Mouse (Mus musculus) G1E (cell line): ENCODE data around the gene Fbxo46. TPM values are rescaled to one million over a fixed set of nuclear protein-coding genes. Genes with fewer than 3 reads are reported as not detected.

Experiments
- ATAC-seq: 2 replicates; pipeline ENCODE4 v1.8.0; 2016; ENCODE audit warnings: mild to moderate bottlenecking; ENCODE audit not compliant: insufficient number of reproducible peaks, poor library complexity, low FRiP score, severe bottlenecking; ENCODE audit errors: extremely low read depth
- DNase-seq: peaks from one replicate; pipeline ENCODE4 v3.0.0; 2012; ENCODE audit warnings: low spot score
- H3K27me3 ChIP-seq: 2 replicates; pipeline ENCODE4 v1.6.1; 2012; ENCODE audit warnings: mild to moderate bottlenecking, low read length, inconsistent platforms; ENCODE audit not compliant: insufficient read depth
- H3K36me3 ChIP-seq: replicated peaks from 2 replicates; pipeline ENCODE3; 2012; ENCODE audit warnings: mild to moderate bottlenecking, inconsistent platforms
- H3K4me1 ChIP-seq: 2 replicates; pipeline ENCODE4 v1.6.1; 2012; ENCODE audit warnings: low read depth, low read length, inconsistent platforms, mixed read lengths; ENCODE audit not compliant: insufficient read depth
- H3K4me3 ChIP-seq: 2 replicates; pipeline ENCODE4 v1.5.1; 2012; ENCODE audit warnings: low read depth, mild to moderate bottlenecking, inconsistent platforms, low read length, moderate library complexity, mixed read lengths
- H3K9me3 ChIP-seq: replicated peaks from 2 replicates; pipeline ENCODE4 v1.6.1; 2012; ENCODE audit warnings: inconsistent platforms
- CTCF ChIP-seq: IDR thresholded peaks from 2 replicates; pipeline ENCODE4 v1.5.1; 2012; ENCODE audit warnings: low read depth, low read length, inconsistent platforms, mixed read lengths
- GATA1 ChIP-seq: IDR thresholded peaks from 2 replicates; pipeline ENCODE4 v1.6.1; 2012; ENCODE audit warnings: borderline replicate concordance, low read length, inconsistent platforms, mixed read lengths
- GATA2 ChIP-seq: IDR thresholded peaks from 2 replicates; pipeline ENCODE4 v1.6.1; 2012; ENCODE audit warnings: low read depth, low read length, inconsistent platforms, borderline replicate concordance
- POLR2AphosphoS5 ChIP-seq: IDR thresholded peaks from 2 replicates; pipeline ENCODE4 v1.6.1; 2012; ENCODE audit warnings: low read depth, low read length, inconsistent platforms; ENCODE audit not compliant: insufficient replicate concordance
- TAL1 ChIP-seq: conservative IDR thresholded peaks from 2 replicates; pipeline ENCODE4 v1.6.1; 2012; ENCODE audit warnings: low read depth, low read length, inconsistent platforms, mixed read lengths
- polyA plus RNA-seq: library from polyadenylated mRNA; stranded (reverse); fragments of >175 nt; gene quantifications from 2 replicates; pipeline ENCODE4 v1.2.3, GENCODE M21; 2012
- total RNA-seq, 2 experiments: library from RNA; stranded (forward) in 1 of 2; stranded (reverse) in 1 of 2; fragments of 200-1000 nt in 1 of 2; fragments of >200 nt in 1 of 2; fragmentation: Nextera tagmentation in 1 of 2; gene quantifications; 2 replicates each; pipeline ENCODE4 v1.2.3; 2014 to 2017

The Fbxo46 gene
- total and polyA plus RNA-seq, 3 experiments: 3.3 to 27.8 (median 7.2) TPM

DNA sequence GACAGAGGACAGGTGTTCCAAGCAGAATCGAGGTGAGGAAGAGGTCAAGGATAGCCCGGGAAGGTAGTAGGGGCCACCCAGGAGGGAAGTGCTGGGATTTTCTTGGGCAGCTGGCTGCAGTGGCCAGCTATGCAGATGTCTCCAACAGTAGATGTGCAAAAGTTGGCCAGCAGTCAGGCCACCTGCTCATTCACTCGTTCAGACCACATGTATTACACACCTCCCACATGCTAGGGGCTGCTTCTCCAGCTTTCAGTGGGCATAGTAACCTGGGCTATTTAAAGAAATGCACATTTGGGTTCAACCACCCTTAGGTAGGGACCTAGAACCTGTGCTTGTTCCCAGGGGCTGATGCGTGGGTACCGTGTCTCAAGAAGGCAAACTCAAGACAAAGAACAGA lies 8.1 kb downstream of the Fbxo46 start:
- Histone ChIP-seq H3K4me1 (peaks cover 23% of the 10 kb centered on the region), H3K36me3 (peaks cover 70% of the 10 kb centered on the region), H3K9me3 (no peaks in the 10 kb centered on the region), H3K4me3 (no peak overlapping the region), H3K27me3 (no peaks in the 10 kb centered on the region)
- DNase-seq (no peak), ATAC-seq (no peak)
- no peak for TF ChIP-seq POLR2AphosphoS5
- TF ChIP-seq TAL1: no peak
- TF ChIP-seq GATA1: no peak
- no peak for TF ChIP-seq GATA2
- TF ChIP-seq CTCF: no peak

DNA sequence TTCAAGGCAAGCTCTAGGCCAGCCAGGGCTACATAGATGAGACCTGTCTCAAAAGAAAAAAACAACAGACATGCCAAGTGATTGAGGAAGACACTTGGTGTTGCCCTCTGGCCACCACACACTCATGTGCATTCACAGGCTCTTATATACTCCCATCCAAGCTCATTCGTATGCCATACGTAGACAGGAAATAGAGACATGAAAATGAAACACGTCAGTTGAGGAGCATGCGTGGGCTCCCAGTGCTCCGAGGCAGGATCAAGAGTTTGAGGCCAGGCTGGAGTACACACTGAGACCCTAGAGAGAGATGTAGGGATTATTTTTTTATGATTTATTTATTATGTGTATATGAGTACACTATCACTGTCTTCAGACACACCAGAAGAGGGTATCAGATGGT lies 9.7 kb downstream of the Fbxo46 start:
- no peak overlapping the region for H3K4me3 ChIP-seq
- no peaks in the 10 kb centered on the region for H3K27me3 ChIP-seq
- no peaks in the 10 kb centered on the region for H3K9me3 ChIP-seq
- ATAC-seq (no peak), DNase-seq (no peak)
- no peak for TF ChIP-seq POLR2AphosphoS5
- TF ChIP-seq TAL1: no peak
- no peak for TF ChIP-seq GATA2
- TF ChIP-seq GATA1: no peak
- TF ChIP-seq CTCF: no peak
- H3K36me3 ChIP-seq: peaks cover 76% of the 10 kb centered on the region
- H3K4me1 ChIP-seq: peaks cover 23% of the 10 kb centered on the region

DNA sequence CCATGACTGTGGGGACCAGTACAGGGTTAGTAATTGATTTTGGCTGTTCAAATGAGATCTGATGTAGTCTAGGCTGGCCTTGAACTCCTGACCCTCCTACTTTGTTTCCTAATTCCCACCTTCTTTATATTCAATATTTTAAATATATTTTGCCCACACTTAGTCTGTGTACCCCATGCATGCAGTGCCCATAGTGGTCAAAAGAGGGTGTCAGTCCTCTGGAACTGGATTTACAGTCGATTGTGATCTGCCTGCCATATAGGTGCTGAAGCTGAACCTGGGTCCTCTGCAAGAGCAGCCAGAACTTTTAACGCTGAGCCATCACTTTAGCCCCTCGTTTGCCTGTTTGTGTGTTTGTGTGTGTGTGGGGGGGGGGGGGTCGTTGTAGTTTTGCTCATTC lies 11.0 kb downstream of the Fbxo46 start:
- TF ChIP-seq POLR2AphosphoS5 (no peak), GATA2 (no peak), CTCF (no peak), GATA1 (no peak), TAL1 (no peak)
- Histone ChIP-seq H3K27me3 (no peaks in the 10 kb centered on the region), H3K9me3 (no peaks in the 10 kb centered on the region), H3K36me3 (peaks cover 77% of the 10 kb centered on the region), H3K4me1 (peaks cover 23% of the 10 kb centered on the region), H3K4me3 (no peak overlapping the region)
- DNase-seq: no peak
- no peak for ATAC-seq

DNA sequence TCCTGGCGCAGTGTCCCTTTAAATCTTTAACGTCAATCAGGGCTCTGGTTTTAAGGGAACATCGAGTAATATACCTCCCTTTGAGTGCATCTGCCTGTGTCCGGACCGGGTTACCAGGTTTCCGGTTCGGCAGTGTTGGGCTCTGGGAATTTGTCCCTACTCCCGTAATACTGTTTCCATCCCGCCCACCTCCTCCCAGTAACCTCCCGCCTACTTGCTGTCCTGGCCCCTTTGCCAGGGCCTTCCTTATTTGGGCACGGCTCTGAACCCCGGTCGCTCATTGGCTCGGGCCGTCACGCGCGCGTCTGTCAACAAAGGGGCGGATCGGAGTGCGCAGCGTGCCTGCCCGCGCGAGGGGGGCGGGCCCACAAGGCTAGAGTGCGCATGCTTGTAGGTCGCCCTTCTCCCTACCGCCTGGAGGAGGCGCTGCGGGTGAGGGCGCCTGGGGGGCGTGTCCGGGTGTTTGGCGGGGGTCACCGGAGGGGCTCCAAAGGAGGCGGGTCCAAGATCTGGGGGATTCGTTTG lies 11.7 kb downstream of the Fbxo46 start:
- peaks cover 24% of the 10 kb centered on the region for H3K4me1 ChIP-seq
- peaks cover 77% of the 10 kb centered on the region for H3K36me3 ChIP-seq
- peak; percentile 97 for ATAC-seq

DNA sequence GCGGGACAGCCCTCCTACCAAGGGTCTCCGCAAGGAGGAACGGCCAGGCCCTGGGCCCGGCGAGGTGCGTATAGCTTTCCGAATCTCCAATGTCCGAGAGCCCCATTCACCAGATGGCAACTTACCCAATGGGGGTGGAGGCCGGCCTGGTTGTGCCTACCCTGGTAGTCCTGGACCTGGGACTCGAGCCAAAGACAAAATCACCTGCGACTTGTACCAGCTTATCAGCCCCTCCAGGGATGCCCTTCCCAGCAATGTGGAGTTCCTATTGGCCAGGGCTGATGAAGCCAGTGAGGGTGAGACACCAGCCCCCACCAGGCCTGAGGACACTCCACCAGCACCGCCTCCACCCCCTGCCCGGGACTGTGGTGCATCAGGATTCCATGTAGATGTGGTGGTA lies 16.5 kb downstream of the Fbxo46 start:
- no peak for ATAC-seq
- Histone ChIP-seq H3K9me3 (no peaks in the 10 kb centered on the region), H3K4me1 (peaks cover 18% of the 10 kb centered on the region), H3K27me3 (no peaks in the 10 kb centered on the region), H3K36me3 (peaks cover 84% of the 10 kb centered on the region), H3K4me3 (no peak overlapping the region)
- DNase-seq: no peak
- TF ChIP-seq TAL1 (no peak), GATA2 (no peak), CTCF (no peak), GATA1 (no peak), POLR2AphosphoS5 (no peak)

More for the DNA sequence above, 11.7 kb downstream of the Fbxo46 start:
- Histone ChIP-seq H3K4me3 (peak overlapping the region; percentile 67; the same call in 1 of the 2 replicates), H3K27me3 (no peaks in the 10 kb centered on the region), H3K9me3 (no peaks in the 10 kb centered on the region)
- no peak for TF ChIP-seq GATA1
- TF ChIP-seq CTCF: 0 out of 2 replicates have a peak, but pooled peaks have one; percentile 21
- DNase-seq: peak; percentile 94

DNA sequence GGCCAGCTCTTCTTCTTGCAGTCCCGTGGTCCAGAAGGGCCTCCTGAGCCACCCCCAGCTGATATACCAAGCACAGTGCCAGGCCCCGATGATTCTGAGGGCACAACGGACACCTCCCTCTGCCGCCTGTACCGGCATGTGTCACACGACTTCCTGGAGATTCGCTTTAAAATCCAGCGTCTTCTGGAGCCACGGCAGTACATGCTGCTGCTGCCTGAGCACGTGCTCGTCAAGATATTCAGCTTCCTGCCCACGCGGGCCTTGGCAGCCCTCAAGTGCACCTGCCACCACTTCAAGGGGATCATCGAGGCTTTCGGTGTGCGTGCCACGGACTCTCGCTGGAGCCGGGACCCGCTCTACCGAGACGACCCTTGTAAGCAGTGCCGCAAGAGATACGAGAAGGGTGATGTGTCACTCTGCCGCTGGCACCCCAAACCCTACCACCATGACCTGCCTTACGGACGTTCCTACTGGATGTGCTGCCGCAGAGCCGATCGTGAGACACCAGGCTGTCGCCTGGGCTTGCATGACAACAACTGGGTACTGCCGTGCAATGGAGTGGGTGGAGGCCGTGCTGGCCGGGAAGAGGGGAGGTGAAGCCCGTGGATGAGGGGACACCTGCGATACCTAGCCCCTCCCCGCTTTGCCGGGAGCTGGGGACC lies 17.1 kb downstream of the Fbxo46 start:
- DNase-seq (no peak), ATAC-seq (no peak)
- Histone ChIP-seq H3K4me3 (no peak overlapping the region), H3K27me3 (no peaks in the 10 kb centered on the region), H3K36me3 (peaks cover 88% of the 10 kb centered on the region), H3K9me3 (no peaks in the 10 kb centered on the region), H3K4me1 (peaks cover 13% of the 10 kb centered on the region)
- no peak for TF ChIP-seq GATA1

DNA sequence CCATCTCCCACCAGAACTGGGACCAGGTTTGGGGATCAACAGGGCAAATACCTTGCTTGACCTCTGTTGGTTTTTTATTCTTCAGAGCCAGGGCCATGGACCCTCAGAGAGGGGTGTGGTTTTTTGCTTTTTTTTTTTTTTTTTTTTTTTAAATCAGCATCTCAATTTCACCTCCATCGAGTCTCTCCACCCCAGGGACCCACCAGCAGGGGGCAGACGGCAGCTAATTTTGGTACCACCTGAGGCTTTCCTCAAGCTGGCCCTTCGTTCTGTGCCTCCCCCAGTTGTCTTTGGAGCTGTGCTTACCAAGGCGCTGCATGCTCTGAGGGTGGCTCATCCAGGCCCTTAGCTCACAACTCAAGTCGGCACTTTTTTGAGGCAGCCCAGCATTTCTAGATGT lies 17.7 kb downstream of the Fbxo46 start:
- peaks cover 91% of the 10 kb centered on the region for H3K36me3 ChIP-seq
- ATAC-seq (no peak), DNase-seq (no peak)
- TF ChIP-seq GATA1: no peak
- no peak for TF ChIP-seq GATA2
- no peak for TF ChIP-seq TAL1
- TF ChIP-seq CTCF: no peak
- no peak for TF ChIP-seq POLR2AphosphoS5
- H3K9me3 ChIP-seq: no peaks in the 10 kb centered on the region
- H3K4me1 ChIP-seq: peaks cover 10% of the 10 kb centered on the region
- no peak overlapping the region for H3K4me3 ChIP-seq
- H3K27me3 ChIP-seq: no peaks in the 10 kb centered on the region
